Mouse (Mus musculus) brown adipose tissue, adult 24 weeks (tissue): Measurements from ENCODE around the gene Lpar1. TPM values are rescaled to one million over a fixed set of nuclear protein-coding genes. Genes with fewer than 3 reads are reported as not detected.

ENCODE experiments used
- H3K27ac ChIP-seq: fragments of 200-500 bp; replicated peaks from 2 replicates; pipeline ENCODE4 v1.5.1; 2012; ENCODE audit warnings: low read depth, mild to moderate bottlenecking, low read length
- H3K4me1 ChIP-seq: fragments of 200-500 bp; 2 replicates; pipeline ENCODE4 v1.6.1; 2012; ENCODE audit warnings: low read length, mixed read lengths; ENCODE audit not compliant: control insufficient read depth, insufficient read depth, insufficient read length
- H3K4me3 ChIP-seq: fragments of 200-500 bp; 2 replicates; pipeline ENCODE4 v1.5.1; 2012; ENCODE audit warnings: low read depth, mild to moderate bottlenecking, low read length, moderate library complexity; ENCODE audit not compliant: insufficient read depth
- polyA plus RNA-seq: library from polyadenylated mRNA; stranded (reverse); fragments of >200 nt; gene quantifications from 2 replicates; pipeline ENCODE4 v1.2.4, GENCODE M21; 2012; ENCODE audit not compliant: missing spikeins, insufficient read depth, insufficient read length

The Lpar1 gene
- polyA plus RNA-seq, 1 experiment: 5.1 TPM

- Histone ChIP-seq H3K4me1 (no peaks in the 10 kb centered on the region), H3K4me3 (no peak overlapping the region), H3K27ac (no peak overlapping the region)
Measured at GRCm38 (mm10) chr4:58533519-58533918, 20.2 kb downstream of the Lpar1 start.

- Histone ChIP-seq H3K27ac (no peak overlapping the region), H3K4me3 (no peak overlapping the region), H3K4me1 (no peaks in the 10 kb centered on the region)
Measured at GRCm38 (mm10) chr4:58532326-58532725, 21.4 kb downstream of the Lpar1 start.

- Histone ChIP-seq H3K4me3 (no peak overlapping the region), H3K27ac (no peak overlapping the region), H3K4me1 (no peaks in the 10 kb centered on the region)
Measured at GRCm38 (mm10) chr4:58530706-58531105, 23.0 kb downstream of the Lpar1 start.

- Histone ChIP-seq H3K4me1 (no peaks in the 10 kb centered on the region), H3K27ac (no peak overlapping the region), H3K4me3 (no peak overlapping the region)
Measured at GRCm38 (mm10) chr4:58530279-58530678, 23.4 kb downstream of the Lpar1 start.

GRCm38 (mm10) chr4:58527852-58528251 lies 25.8 kb downstream of the Lpar1 start:
- H3K4me1 ChIP-seq: no peaks in the 10 kb centered on the region
- no peak overlapping the region for H3K4me3 ChIP-seq
- no peak overlapping the region for H3K27ac ChIP-seq

GRCm38 (mm10) chr4:58521137-58521536 lies 32.6 kb downstream of the Lpar1 start:
- Histone ChIP-seq H3K27ac (no peak overlapping the region), H3K4me1 (no peaks in the 10 kb centered on the region), H3K4me3 (no peak overlapping the region)

GRCm38 (mm10) chr4:58520531-58520930 lies 33.2 kb downstream of the Lpar1 start:
- no peak overlapping the region for H3K4me3 ChIP-seq
- no peak overlapping the region for H3K27ac ChIP-seq
- no peaks in the 10 kb centered on the region for H3K4me1 ChIP-seq

GRCm38 (mm10) chr4:58519891-58520290 lies 33.8 kb downstream of the Lpar1 start:
- no peak overlapping the region for H3K27ac ChIP-seq
- H3K4me1 ChIP-seq: no peaks in the 10 kb centered on the region
- no peak overlapping the region for H3K4me3 ChIP-seq

- no peak overlapping the region for H3K4me3 ChIP-seq
- H3K27ac ChIP-seq: no peak overlapping the region
- H3K4me1 ChIP-seq: no peaks in the 10 kb centered on the region
Measured at GRCm38 (mm10) chr4:58518215-58518988, 35.3 kb downstream of the Lpar1 start.

- Histone ChIP-seq H3K27ac (no peak overlapping the region), H3K4me1 (no peaks in the 10 kb centered on the region), H3K4me3 (no peak overlapping the region)
Measured at GRCm38 (mm10) chr4:58516810-58517209, 36.9 kb downstream of the Lpar1 start.

GRCm38 (mm10) chr4:58516221-58516620 lies 37.5 kb downstream of the Lpar1 start:
- no peaks in the 10 kb centered on the region for H3K4me1 ChIP-seq

GRCm38 (mm10) chr4:58511554-58511953 lies 42.1 kb downstream of the Lpar1 start:
- H3K4me1 ChIP-seq: no peaks in the 10 kb centered on the region
- no peak overlapping the region for H3K4me3 ChIP-seq
- H3K27ac ChIP-seq: no peak overlapping the region; the same call in 1 of the 2 replicates

More at GRCm38 (mm10) chr4:58516221-58516620, 37.5 kb downstream of the Lpar1 start:
- H3K4me3 ChIP-seq: no peak overlapping the region
- H3K27ac ChIP-seq: no peak overlapping the region

- H3K4me1 ChIP-seq: no peaks in the 10 kb centered on the region
- no peak overlapping the region for H3K4me3 ChIP-seq
- no peak overlapping the region for H3K27ac ChIP-seq
Measured at GRCm38 (mm10) chr4:58508833-58509232, 44.9 kb downstream of the Lpar1 start.

GRCm38 (mm10) chr4:58507536-58507935 lies 46.2 kb downstream of the Lpar1 start:
- no peaks in the 10 kb centered on the region for H3K4me1 ChIP-seq
- no peak overlapping the region for H3K27ac ChIP-seq
- H3K4me3 ChIP-seq: no peak overlapping the region

GRCm38 (mm10) chr4:58506539-58507527 lies 46.9 kb downstream of the Lpar1 start:
- Histone ChIP-seq H3K4me1 (no peaks in the 10 kb centered on the region), H3K4me3 (no peak overlapping the region), H3K27ac (peak overlapping the region; percentile 10; the same call in 1 of the 2 replicates)
